Mouse (Mus musculus) gastrocnemius, postnatal 25 days (tissue): ENCODE data around the gene Rasgef1b. TPM values are rescaled to one million over a fixed set of nuclear protein-coding genes. Genes with fewer than 3 reads are reported as not detected.

Experiments
- DNase-seq: peaks from one replicate; pipeline ENCODE4 v3.0.0; 2022
- total RNA-seq, 2 experiments: library from RNA; stranded (reverse); gene quantifications; 1 replicate in 1 of 2; 2 replicates in 1 of 2; pipeline ENCODE4 v1.2.3; 2021

Rasgef1b gene
- total RNA-seq, 2 experiments from 2014 or later, result 0.36 to 0.38 TPM

GRCm38 (mm10) chr5:99402784-99403183, 326.1 kb downstream of the Rasgef1b start:
- no peak for DNase-seq

GRCm38 (mm10) chr5:99402297-99402696, 326.6 kb downstream of the Rasgef1b start:
- DNase-seq, result no peak

GRCm38 (mm10) chr5:99399855-99400626, 328.8 kb downstream of the Rasgef1b start:
- no peak for DNase-seq

GRCm38 (mm10) chr5:99398472-99399070, 330.3 kb downstream of the Rasgef1b start:
- no peak for DNase-seq

GRCm38 (mm10) chr5:99394578-99394977, 334.3 kb downstream of the Rasgef1b start:
- DNase-seq, result no peak

- DNase-seq, result no peak
Measured at GRCm38 (mm10) chr5:99391525-99391924, 337.3 kb downstream of the Rasgef1b start.

GRCm38 (mm10) chr5:99390776-99391175, 338.1 kb downstream of the Rasgef1b start:
- DNase-seq, result no peak

GRCm38 (mm10) chr5:99390314-99390713, 338.6 kb downstream of the Rasgef1b start:
- DNase-seq, result no peak

- no peak for DNase-seq
Measured at GRCm38 (mm10) chr5:99388585-99389250, 340.1 kb downstream of the Rasgef1b start.

- DNase-seq, result no peak
Measured at GRCm38 (mm10) chr5:99388131-99388530, 340.7 kb downstream of the Rasgef1b start.

GRCm38 (mm10) chr5:99387185-99387981, 341.5 kb downstream of the Rasgef1b start:
- no peak for DNase-seq

- no peak for DNase-seq
Measured at GRCm38 (mm10) chr5:99386246-99386845, 342.5 kb downstream of the Rasgef1b start.

GRCm38 (mm10) chr5:99385737-99386136, 343.1 kb downstream of the Rasgef1b start:
- no peak for DNase-seq

GRCm38 (mm10) chr5:99385090-99385489, 343.8 kb downstream of the Rasgef1b start:
- DNase-seq, result no peak

- no peak for DNase-seq
Measured at GRCm38 (mm10) chr5:99383783-99384281, 345.0 kb downstream of the Rasgef1b start.

- DNase-seq, result no peak
Measured at GRCm38 (mm10) chr5:99382786-99383185, 346.1 kb downstream of the Rasgef1b start.

- DNase-seq, result no peak
Measured at GRCm38 (mm10) chr5:99381639-99382038, 347.2 kb downstream of the Rasgef1b start.

- DNase-seq, result no peak
Measured at GRCm38 (mm10) chr5:99380882-99381281, 348.0 kb downstream of the Rasgef1b start.

- DNase-seq, result peak; percentile 40
Measured at GRCm38 (mm10) chr5:99380166-99380565, 348.7 kb downstream of the Rasgef1b start.

GRCm38 (mm10) chr5:99378437-99379226, 350.2 kb downstream of the Rasgef1b start:
- no peak for DNase-seq

GRCm38 (mm10) chr5:99375725-99376124, 353.1 kb downstream of the Rasgef1b start:
- no peak for DNase-seq
